Mouse (Mus musculus): Measurements from ENCODE around the gene Olfr96.

Gene Olfr96

GRCm38 (mm10) chr17:37275626-37276248 is 55.8 kb downstream of the Olfr96 start:
- no peak for DNase-seq

Measured in lung, postnatal 10 days (tissue).